Mouse (Mus musculus): ENCODE results near the gene Stk24.
A peak's percentile ranks its signal among the peaks of the same experiment; 100 is the strongest.

Gene Stk24

GRCm38 (mm10) chr14:121378243-121379115, 1.3 kb downstream of the Stk24 start:
- peak; percentile 78 for DNase-seq

- DNase-seq = no peak
These were observed 3.2 kb downstream of the Stk24 start for GRCm38 (mm10) chr14:121376566-121376965.

GRCm38 (mm10) chr14:121373901-121374300, 5.9 kb downstream of the Stk24 start:
- DNase-seq = peak in 1 of 2 experiments; percentile 43

- DNase-seq = peak in 1 of 2 experiments; percentile 44
These were observed 6.8 kb downstream of the Stk24 start for GRCm38 (mm10) chr14:121373020-121373419.

GRCm38 (mm10) chr14:121371911-121372820, 7.6 kb downstream of the Stk24 start:
- DNase-seq = peak; percentile 53

GRCm38 (mm10) chr14:121369385-121369784, 10.4 kb downstream of the Stk24 start:
- DNase-seq = no peak

GRCm38 (mm10) chr14:121368108-121368705, 11.6 kb downstream of the Stk24 start:
- no peak for DNase-seq

GRCm38 (mm10) chr14:121365991-121366728, 13.7 kb downstream of the Stk24 start:
- peak; percentile 50 to 53 for DNase-seq

- peak in 1 of 2 experiments; percentile 38 for DNase-seq
These were observed 14.4 kb downstream of the Stk24 start for GRCm38 (mm10) chr14:121365390-121365789.

- no peak for DNase-seq
These were observed 15.5 kb downstream of the Stk24 start for GRCm38 (mm10) chr14:121364282-121364681.

- DNase-seq = peak; percentile 84 to 89
These were observed 18.3 kb downstream of the Stk24 start for GRCm38 (mm10) chr14:121361319-121362114.

- no peak for DNase-seq
These were observed 20.0 kb downstream of the Stk24 start for GRCm38 (mm10) chr14:121359850-121360249.

- DNase-seq = no peak
These were observed 20.8 kb downstream of the Stk24 start for GRCm38 (mm10) chr14:121359015-121359414.

GRCm38 (mm10) chr14:121358327-121358726, 21.5 kb downstream of the Stk24 start:
- no peak for DNase-seq

- DNase-seq = no peak
These were observed 23.4 kb downstream of the Stk24 start for GRCm38 (mm10) chr14:121356336-121356862.

- no peak for DNase-seq
These were observed 24.1 kb downstream of the Stk24 start for GRCm38 (mm10) chr14:121355732-121356131.

- no peak for DNase-seq
These were observed 26.0 kb downstream of the Stk24 start for GRCm38 (mm10) chr14:121353648-121354377.

- no peak for DNase-seq
These were observed 27.1 kb downstream of the Stk24 start for GRCm38 (mm10) chr14:121352744-121353143.

- no peak for DNase-seq
These were observed 28.1 kb downstream of the Stk24 start for GRCm38 (mm10) chr14:121351737-121352136.

- no peak for DNase-seq
These were observed 29.8 kb downstream of the Stk24 start for GRCm38 (mm10) chr14:121350011-121350410.

Measured in lung, adult 18-20 months (tissue).